Mouse (Mus musculus) MEL-GATA-1-ER (cell line): ENCODE measurements around the gene Pou3f1.
"Not testable (repeated sequence)": the region's sequence is repeated elsewhere in the genome, so short reads cannot be mapped to it uniquely, and the experiment has no call there.

Experiments used
- DNase-seq: peaks from one replicate; pipeline ENCODE4 v3.0.0-alpha.2; 2012; ENCODE audit warnings: low read depth; ENCODE audit errors: extremely low read depth

The Pou3f1 gene

GRCm38 (mm10) chr4:124685897-124686402 lies 29.3 kb downstream of the Pou3f1 start:
- DNase-seq: no peak

DNA sequence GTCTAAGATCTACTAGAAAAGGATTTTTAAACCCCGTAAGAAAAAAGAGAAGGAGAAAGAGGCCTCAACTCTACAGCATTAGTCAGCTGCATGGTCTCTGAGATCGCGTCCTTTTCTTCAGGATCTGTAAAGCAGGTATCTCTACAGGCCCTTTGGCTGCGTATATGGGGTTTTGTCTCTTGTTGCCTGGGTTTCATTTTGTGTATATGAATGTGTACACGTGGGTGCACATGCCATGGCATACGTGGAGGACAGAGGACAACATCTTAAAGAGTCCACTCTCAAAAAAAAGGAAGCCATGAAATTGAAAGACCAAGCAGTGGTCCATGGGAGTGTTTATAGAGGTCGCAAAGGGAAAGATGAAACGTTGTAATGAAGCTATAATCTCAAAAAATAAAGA lies 34.8 kb downstream of the Pou3f1 start:
- DNase-seq: peak; percentile 34

DNA sequence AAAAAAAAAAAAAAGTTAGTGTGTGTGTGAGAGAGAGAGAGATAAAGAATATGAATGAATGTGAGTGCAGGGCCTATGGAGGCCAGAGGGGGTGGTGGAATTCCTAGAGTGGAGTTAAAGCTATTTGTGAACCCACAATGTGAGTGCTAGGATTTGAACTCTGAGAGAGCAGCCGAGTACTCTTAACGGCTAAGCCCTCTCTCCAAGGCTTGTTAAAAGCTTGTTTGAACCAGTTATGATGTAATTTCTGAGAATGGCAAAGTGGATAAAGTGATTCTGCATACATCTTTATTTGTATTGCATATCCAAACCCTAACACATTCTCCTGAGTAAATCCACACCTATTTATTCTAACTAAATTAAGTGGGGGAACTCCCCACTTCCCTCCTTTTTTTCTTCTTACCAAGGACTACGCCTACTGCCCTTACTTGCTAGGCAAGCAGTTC lies 35.8 kb downstream of the Pou3f1 start:
- DNase-seq: peak; percentile 36

- peak; percentile 91 for DNase-seq
Measured at GRCm38 (mm10) chr4:124693135-124693894, 36.7 kb downstream of the Pou3f1 start, which contains the start of gene Utp11. TSS of gene Utp11 (minus strand) at chr4:124693600.

DNA sequence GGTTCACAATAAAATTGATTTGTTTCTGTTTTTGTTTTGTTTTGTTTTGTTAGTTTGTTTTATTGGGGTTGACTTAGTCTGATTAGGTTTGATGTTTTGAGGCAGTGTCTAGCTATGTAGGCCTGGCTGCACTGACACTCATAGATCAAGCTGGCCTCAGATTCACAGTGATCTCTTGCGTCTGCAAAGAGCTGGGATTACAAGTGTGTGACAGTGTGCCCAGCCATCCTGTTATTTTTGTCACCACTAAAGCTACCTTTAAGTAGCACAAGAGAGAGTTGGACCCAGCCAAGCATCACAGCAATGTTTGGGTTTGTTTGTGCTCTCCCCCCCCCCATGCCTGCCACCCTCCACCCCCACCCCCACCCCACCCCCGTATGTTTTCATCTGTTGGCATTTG lies 38.0 kb downstream of the Pou3f1 start:
- no peak for DNase-seq

DNA sequence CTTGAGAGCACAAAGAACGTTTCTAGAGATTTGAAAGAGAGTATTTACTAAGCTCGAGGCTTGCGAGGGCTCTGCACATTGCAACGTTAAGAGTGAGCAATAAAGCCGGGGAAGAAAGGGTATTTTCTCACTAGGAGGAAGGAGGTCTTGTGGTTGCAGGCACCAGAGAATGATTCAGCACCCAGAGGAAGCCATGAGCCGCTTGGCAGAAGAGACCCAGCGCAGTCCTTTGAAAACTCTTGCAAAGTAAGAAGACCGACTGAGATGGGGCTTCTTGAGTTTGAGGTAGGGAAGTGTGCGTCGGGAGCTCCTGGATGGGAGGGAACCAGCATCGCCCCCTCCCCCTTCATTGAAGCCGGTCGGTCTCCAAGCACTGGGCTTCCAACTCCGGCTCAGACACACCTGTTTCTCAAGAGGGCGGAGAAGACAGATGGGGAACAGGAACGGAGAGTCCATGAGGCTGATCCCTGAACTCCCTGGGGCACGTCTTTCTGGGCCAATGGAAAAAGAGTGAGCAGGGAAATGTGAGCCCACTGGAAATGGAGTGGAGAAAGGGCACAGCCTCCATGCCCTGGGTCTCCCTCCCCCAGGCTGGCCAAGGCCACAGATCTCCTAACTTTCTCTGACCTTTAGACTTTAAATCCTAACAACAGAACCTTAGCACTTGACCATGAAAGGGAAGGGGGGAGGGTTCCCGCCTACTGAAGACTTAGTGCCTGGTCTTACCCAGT lies 39.3 kb downstream of the Pou3f1 start:
- no peak for DNase-seq

DNA sequence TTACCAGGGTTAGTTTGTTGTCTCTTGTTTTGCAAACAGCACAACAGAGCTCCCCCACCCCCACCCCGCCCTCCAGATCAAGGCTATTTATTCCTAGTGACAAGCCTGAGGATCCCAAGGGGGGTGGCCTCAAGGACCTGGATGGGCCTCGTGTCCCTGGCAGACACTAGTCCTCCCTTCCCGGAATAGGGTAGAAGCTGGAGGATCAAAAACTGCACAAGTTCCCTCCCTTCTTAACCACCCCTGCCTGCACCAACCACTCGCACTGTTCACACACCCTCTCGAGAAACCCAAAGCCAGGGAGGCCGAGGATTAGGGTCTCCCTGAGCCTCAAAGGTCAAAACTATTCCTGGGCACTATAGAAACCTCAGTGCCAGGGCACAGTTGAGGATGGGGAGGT lies 43.2 kb downstream of the Pou3f1 start:
- DNase-seq: no peak

DNA sequence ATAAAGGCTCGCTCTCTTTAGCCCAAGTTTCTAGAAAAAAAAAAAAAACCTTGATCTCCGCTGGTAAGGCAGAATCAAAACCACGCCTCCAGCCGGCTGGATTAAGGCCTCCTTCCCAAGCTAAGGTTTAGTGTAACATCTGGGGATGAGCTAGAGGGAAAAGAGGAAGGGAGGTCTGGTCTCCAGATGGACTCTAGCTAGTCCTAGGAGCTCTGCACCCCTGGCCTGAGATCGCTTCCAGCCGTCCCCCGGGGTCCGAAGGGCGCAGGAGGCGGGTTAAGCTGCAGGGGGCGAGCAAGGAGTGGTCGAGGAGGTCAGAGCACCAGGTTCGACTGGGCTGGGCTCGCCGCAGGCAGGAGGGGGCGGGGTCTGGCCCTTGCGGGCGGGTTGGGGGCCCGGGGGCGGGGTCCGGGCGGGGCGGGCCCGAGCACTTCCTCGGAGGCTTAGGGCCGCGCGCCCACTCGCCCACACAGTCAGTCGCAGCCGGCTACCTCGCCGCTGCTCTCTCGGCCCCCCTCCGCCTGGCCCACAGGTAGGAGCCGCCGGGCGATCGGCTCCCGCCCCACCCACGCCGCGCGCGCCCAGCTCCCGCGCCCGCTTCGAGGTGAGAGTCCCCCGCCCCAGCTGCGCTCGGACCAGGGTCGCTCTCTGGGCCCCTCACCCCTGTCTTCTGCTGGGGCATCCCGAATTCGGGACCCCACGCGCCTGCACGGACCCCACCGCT lies 43.8 kb downstream of the Pou3f1 start, which contains the start of gene Fhl3:
TSS of gene Fhl3 (plus strand) at position 454 of the 724 bp plus-strand sequence.
- DNase-seq: peak; percentile 72

DNA sequence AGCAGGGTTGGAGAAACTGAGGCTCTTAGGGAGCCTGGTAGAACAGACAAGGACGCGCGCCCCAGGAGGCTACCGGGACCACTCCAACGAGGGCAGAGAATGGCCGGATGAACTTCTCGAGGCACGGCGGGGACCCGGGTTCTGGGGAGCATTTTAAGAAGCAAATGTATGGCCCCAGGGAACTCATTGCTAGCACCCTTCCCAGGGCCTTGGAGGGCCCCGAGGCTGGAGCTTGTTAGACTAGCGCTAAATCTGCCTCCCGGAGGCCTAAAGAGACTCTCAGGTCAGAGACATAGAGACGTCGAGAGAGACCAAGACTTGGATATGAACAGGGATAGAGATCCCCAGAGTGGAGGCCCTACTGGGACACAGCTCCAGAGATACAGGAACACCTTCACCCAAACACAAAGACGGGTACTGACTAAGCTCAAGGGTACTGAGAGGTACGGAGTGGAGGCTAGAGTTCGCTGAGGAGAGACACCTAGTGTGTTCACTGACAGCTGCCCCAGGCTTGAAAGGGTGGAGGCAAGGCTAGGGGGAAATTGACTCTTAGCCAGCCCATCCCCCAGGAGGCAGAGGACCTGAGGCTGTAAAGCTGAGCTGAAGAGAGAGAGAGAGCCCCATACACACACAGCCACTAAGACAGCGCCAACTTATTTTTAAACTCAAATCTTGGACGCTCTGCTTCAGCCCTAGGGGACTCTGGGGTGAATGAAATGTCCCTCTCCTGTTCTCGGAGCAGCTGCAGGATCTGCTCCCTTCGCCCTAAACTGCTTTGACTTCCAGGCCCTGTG lies 44.6 kb downstream of the Pou3f1 start:
- peak; percentile 49 for DNase-seq

- DNase-seq: no peak
Measured at GRCm38 (mm10) chr4:124701916-124702315, 45.3 kb downstream of the Pou3f1 start.

GRCm38 (mm10) chr4:124703406-124703805 lies 46.8 kb downstream of the Pou3f1 start:
- peak; percentile 58 for DNase-seq

- DNase-seq: peak; percentile 41
Measured at GRCm38 (mm10) chr4:124703881-124704796, 47.5 kb downstream of the Pou3f1 start.

DNA sequence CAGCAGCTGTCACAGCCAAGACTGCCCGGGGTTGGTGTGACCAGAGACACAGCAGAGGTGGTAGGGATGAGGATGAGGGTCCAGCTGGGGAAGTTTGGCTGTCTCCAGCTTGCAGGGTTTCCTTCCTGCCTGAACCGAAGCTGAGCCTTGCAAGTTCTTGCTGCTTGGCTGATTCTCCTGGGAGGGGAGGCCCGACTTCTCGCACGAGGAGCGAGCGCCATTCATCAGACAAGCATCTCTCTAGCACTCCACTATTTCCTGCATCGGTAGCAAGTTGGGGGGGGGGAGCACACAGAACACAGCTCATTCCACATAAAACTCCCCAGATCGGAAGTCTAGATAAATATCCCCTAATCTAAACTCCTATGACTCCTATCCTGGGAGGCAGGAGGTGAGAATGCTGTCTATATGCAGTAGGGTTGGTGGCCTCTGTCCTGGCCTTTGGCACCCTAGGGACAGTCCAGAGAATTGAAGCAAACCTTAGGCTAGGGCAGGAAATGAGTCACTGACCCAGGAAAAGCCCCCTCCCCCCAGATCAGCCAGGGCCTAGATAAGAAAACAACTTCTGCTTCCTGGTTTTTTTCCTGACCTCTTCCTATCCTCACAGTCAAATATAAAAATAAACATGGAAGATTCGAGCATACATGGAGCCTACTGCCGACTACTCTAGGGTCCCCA lies 48.3 kb downstream of the Pou3f1 start:
- DNase-seq: no peak

- no peak for DNase-seq
Measured at GRCm38 (mm10) chr4:124705661-124706269, 49.2 kb downstream of the Pou3f1 start.

DNA sequence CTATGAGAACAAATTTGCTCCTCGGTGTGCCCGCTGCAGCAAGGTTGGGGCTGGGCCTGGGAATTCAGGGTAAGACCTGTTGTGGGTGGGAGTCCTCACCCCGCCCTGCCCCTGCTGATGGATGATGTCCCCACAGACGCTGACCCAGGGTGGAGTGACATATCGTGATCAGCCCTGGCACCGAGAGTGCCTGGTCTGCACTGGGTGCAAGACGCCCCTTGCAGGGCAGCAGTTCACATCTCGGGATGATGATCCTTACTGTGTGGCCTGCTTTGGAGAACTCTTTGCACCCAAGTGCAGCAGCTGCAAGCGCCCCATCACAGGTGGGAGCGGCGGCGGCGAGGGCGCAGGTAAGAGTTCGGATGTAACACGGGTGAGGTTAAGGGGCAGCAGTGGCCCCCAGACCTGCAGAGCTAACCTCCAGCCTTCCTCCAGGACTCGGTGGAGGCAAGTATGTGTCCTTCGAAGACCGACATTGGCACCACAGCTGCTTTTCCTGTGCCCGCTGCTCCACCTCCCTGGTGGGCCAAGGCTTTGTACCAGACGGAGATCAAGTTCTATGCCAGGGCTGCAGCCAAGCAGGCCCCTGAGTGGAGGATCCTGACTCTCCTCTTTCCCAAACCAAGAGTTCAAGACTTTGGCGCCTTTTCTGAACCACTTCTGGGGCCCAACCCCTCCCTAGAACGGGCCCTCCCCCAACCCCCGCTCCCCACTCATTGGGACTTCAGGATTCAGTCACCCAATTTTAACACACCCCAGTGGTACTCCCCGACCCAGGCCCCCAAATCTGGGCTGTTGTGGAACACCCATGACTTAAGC lies 51.0 kb downstream of the Pou3f1 start:
- not testable (repeated sequence) for DNase-seq

- not testable (repeated sequence) for DNase-seq
Measured at GRCm38 (mm10) chr4:124708200-124708517, 51.6 kb downstream of the Pou3f1 start.

DNA sequence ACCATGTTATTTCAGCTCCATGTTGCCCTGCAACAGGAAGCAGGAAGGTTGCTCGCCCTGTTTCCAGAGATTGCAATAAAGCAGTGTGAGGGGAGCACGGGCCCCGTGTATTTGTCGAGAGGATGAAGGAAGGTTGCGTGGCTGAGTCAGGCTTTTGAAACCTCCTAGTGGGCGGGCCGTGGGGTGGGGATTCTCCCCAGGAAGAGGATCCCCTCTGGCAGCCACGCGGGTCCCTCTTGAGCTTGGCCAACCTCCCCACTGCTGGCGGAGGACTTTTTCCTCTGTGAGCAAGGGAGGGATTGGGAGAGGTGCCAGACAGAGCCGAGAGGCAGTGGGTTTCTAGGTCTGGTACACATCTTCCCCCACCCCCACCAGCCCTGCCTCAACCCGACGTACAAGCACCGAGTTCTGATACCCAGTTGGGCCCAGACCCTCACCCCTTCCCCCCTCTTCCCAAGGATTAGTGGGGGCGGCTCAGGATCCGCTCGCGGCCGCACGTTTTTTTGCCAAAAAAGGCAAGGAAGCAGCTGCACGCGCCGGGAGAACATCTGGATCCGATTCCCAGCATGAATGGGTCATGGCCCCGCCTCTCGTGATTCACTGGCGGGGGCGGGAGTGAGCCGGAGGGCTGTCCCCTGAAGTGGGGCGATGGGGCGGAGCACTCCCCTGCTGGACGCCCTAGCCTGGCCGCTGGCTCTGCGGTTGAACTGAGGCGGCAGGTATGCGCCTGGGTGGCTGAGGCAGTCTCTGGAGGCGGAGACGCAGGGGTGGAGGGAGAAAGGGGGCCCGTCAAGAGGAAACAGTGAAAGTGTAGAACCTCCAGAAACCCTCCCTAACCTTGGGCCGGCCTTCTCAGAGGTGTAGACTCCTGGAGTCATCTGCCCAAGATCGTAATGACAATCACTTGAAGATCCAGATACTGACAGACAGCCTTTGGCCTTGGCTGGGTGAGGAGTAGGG lies 52.2 kb downstream of the Pou3f1 start:
- peak; percentile 63 for DNase-seq
